Mouse (Mus musculus): ENCODE measurements around the gene Ppp6c. TPM values are rescaled to one million over a fixed set of nuclear protein-coding genes. Genes with fewer than 3 reads are reported as not detected.
"Not testable (repeated sequence)": the region's sequence is repeated elsewhere in the genome, so short reads cannot be mapped to it uniquely, and the experiment has no call there.

Gene Ppp6c
- 10 to 100 TPM; 67.7 to 68.4 TPM for total RNA-seq (2021)
- long read RNA-seq, full-length matches to known transcripts = 64 of 72 reads
- long read RNA-seq, partial matches to known transcripts = 2 of 72 reads
- long read RNA-seq, other reads (novel, unspliced or antisense) = 6 of 72 reads

DNA sequence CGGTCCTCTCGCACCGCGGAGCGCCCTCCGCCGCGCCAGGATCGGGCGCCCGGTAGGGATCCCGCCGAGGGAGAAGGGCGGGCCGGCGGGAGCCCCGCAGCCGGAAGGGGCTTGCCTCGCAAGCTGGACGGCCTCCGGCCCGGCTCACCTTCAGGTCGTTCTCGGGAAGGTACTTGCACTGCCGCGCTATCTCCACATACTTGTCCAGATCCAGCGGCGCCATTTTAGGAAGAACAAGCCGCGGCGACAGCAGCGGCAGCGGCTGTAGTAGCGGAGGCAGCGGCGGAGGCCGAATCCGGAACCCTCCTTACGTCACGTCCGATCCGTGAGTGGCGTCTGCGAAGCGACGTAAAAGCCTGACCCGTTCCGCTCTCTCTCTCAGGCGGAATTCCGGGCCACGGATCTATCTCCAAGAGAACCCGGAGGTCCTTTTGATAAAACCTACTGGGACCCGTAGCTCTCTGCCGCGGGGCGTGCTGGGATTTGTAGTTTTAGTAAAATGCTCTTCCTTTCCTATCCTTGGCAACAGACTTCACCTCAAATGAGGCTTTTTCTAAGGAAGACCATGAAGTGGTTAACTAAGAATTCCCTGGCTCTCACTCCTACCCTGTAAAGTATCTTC, at the start of gene Ppp6c:
Ppp6c (minus strand) TSS at position 433 of the 622 bp plus-strand sequence.
- peak; percentile 93 to 99 for DNase-seq (ENCODE audit: low spot score in 2 of 2)

- DNase-seq (ENCODE audit: low spot score in 2 of 2) = peak in 1 of 2 experiments; percentile 25
Measured at GRCm38 (mm10) chr2:39268357-39268756, 42.1 kb upstream of the Ppp6c start.

DNA sequence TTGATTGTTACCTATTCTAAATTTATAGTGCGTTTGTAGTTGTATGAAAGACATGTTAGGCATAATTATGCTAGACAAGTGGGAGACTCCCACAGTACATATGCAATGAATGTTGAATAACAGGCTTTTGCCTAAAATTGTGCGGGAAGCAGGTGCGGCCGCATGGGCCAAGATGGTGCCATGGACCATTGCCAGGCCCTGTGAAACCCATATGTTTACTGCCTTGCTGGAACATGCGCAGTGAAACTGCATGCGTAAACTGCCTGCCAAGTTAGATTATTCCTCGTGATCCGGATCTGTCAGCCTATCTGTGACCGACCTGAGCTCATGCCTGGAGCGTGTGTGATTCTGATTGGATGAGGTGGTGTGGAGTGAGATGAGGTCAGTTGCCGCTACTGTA, 26.0 kb upstream of the Ppp6c start:
- DNase-seq (ENCODE audit: low spot score in 2 of 2) = peak; percentile 39 to 72

DNA sequence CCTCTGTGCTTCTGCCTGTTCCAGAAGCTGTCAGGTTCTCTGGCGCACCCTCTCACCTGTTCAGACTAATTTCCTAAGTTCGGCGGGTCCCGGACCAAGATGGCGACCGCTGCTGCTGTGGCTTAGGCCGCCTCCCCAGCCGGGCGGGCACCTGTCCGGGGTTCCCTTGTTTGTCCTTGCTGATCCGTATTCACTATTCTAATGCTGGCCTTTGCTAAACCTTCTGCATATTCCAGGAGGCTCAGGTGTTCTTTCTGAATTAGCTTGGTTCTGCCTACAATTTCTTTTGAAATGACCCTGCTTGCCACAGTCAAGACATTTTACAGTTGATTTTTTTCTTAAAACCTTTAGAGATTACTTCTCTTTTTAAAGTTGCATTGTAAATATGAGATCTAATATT, 20.6 kb upstream of the Ppp6c start:
- not testable (repeated sequence) for DNase-seq (ENCODE audit: low spot score in 2 of 2)

DNA sequence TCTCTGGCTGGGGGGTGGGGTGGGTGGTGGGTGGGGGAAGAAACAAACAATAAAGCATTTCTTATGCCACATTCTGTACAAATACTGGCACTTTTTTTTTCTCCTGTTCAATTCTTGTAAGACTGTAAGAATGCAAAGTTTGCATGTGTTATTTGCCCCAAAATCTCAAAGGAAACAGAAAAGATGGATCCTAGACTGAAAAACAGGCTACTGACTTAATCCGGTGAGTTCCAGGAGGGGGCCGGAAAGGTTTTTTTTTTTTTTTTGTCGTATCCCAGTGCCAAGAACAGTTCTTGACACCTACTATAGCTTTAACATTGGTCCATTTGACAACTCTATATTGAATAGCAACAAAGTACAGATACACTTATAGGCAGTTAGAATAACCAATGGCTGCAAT, 480 bp upstream of the Ppp6c start:
- no peak for DNase-seq (ENCODE audit: low spot score in 2 of 2)

- peak in 1 of 2 experiments; percentile 48 for DNase-seq (ENCODE audit: low spot score in 2 of 2)
Measured at GRCm38 (mm10) chr2:39225331-39226018, 776 bp downstream of the Ppp6c start.

DNA sequence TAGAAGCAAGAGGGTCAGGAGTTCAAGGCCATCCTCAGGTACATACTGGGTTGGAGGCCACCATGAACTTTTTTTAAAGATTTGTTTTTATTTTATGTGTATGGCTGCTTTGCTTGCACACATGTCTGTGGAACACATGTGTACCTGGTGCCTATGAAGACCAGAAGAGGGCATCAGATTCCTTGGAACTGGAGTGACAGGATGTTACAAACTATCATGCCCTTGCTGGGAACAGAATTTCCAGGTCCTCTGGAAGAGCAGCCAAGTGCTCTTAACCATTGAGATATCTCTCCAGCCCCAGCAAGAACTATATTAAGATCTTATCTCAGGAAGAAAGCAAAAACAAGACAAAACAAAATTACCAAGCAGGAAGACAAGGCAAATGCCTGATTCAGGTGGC, 1.6 kb downstream of the Ppp6c start:
- DNase-seq (ENCODE audit: low spot score in 2 of 2) = no peak

GRCm38 (mm10) chr2:39220010-39220409, 6.2 kb downstream of the Ppp6c start:
- no peak for DNase-seq (ENCODE audit: low spot score in 2 of 2)

DNA sequence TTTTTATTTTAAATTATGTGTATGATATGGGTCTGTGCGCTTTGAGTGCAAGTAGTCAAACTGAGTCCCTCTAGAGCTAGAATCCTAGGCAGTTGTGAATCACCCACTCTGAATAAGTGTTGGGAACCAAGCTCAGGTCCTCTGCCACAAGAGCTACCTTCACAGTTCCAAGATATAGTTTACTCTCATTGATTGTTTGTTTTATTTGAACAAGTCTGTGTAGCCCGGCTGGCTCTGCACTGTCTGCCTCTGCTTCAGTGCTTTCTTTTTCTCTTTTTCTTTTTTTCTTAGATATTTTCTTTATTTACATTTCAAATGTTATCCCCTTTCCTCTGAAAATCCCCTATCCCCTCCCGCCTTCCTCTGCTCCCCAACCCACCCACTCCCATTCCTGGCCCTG, 7.2 kb downstream of the Ppp6c start:
- DNase-seq (ENCODE audit: low spot score in 2 of 2) = no peak

GRCm38 (mm10) chr2:39217150-39217549, 9.1 kb downstream of the Ppp6c start:
- no peak for DNase-seq (ENCODE audit: low spot score in 2 of 2)

DNA sequence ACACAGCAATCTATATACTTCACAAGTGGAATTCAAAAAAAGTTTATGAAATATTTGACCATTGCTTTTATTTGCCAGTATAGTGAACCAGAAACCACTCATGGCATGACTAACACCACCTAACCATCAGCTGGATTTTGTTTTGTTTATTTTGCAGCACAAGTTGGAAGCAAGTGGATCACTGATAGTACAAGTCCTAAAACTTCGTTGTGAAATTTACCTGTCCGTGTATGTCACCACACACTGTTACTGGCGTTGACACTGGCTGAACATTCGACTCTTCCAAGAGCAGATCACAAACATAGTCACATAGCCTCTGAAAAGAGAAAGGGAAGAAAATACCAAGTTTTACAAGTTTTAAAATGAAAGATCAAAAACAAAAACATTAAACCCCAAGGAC, 15.5 kb downstream of the Ppp6c start:
- no peak for DNase-seq (ENCODE audit: low spot score in 2 of 2)

GRCm38 (mm10) chr2:39203359-39203758, 22.9 kb downstream of the Ppp6c start:
- DNase-seq (ENCODE audit: low spot score in 2 of 2) = no peak

DNA sequence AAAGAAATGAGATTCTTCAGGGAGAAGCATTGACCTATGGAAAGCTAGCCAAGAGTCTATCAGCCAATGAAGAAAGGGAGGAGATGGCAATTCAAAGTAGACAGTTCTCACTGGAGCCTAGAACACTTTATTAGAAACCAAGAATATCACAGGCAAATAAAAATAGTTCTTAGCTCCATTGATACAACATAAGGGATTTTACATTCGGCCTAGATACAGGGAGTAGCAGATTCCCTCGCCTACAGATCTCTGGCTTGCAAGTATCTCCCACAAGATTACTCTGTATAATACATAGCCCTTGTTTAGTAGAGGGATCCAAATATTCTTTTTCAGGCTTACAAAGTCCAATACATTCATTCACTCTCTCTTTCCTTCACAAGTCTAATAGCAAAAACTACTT, 31.4 kb downstream of the Ppp6c start:
- peak in 1 of 2 experiments; percentile 40 for DNase-seq (ENCODE audit: low spot score in 2 of 2)

DNA sequence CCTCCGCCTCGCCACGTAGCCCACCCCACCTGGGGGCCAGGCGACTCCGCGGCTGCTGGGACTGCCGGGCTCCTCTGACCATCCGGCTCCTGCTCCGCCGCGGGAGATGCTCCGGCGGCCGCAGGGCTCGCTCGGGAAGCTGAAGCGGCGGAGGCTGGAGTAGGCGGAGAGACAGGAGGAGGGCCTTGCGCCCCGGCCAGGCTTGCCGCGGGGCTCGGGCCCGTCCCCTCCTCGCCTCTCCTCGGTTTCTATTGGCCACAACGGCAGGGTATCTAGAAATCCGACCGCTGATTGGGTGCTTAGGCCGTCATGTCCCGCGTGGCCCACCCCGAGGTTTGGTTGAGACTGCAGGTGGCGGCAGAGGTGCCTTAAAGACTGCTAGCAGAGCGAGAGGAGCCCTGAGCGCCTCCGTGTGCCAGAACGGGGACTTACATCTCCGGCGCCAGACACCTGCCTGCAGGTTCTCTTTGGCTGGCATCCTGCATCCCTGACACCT, 35.6 kb downstream of the Ppp6c start, which contains the start of gene Scai:
Scai (minus strand) TSS at position 174 of the 496 bp plus-strand sequence.
- peak; percentile 99 to 100 for DNase-seq (ENCODE audit: low spot score in 2 of 2)

DNA sequence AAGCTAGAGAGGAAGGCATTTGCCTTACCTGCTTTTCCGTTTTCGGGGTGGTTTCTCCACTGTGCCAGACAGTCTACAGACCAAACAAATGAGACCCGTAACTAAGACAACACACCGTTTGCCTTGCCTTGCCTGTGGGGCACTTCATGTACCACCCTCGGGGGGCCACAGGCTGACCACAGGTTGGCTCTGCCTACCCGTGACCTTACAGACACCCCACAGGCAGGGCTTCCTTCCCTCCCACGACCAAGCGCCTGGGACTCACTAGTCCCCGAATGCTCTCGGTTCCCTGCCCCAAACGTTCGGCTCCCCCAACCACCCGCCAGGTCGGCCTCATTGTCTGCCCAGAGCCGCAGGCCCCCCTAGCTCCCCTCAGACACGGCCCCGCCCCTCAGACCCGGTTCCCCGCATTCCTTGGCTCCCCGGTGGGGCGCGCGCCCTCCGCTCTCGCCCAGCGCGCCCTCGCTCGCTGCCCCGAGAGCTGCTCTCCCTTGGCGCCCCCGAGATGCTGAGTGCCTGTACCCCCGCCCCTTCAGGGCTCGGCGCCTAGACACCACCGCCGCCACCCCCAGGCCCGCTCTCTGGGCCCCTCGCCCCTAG, 36.2 kb downstream of the Ppp6c start:
- DNase-seq (ENCODE audit: low spot score in 2 of 2) = no peak

DNA sequence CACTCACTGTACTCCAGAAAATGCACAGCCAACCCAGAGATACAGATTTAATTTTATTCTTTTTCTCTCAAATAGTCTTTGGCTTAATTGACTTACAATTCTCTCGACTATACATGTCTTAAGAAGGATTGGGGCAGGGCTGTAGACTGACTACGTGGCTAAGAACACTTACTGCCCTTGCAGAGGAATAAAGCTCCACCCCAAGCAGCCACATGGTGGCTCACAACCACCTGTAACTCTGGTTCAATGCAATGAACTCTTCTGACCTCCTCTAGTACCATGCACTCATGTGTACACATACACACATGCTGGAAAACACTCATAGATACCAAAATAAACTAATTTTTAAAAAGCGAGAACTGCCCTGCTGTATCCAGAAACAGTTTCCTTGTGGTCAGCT, 40.3 kb downstream of the Ppp6c start:
- no peak for DNase-seq (ENCODE audit: low spot score in 2 of 2)

GRCm38 (mm10) chr2:39183587-39183986, 42.7 kb downstream of the Ppp6c start:
- DNase-seq (ENCODE audit: low spot score in 2 of 2) = peak in 1 of 2 experiments; percentile 20

GRCm38 (mm10) chr2:39160996-39161395, 65.3 kb downstream of the Ppp6c start:
- no peak for DNase-seq (ENCODE audit: low spot score in 2 of 2)

GRCm38 (mm10) chr2:39157916-39158315, 68.3 kb downstream of the Ppp6c start:
- DNase-seq (ENCODE audit: low spot score in 2 of 2) = no peak

DNA sequence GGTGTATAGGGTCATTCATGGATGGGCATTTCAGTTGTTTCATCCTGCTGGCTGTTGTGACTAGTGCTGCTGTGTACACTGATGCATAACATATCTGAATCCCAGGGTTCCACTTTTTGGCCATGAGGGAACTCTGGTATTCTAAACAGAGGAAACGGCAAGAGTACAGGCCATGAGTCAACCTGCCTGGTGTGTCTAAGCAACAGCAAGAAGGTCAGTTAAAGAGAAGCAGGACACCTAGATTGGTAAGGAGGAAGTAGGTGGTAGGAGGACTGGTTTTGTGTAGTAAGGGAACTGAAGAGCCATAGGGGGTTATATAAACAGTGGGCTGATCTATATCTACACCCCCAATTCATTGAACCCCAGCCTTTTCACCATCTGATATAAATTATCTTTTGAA, 69.4 kb downstream of the Ppp6c start:
- no peak for DNase-seq (ENCODE audit: low spot score in 2 of 2)

- no peak for DNase-seq (ENCODE audit: low spot score in 2 of 2)
Measured at GRCm38 (mm10) chr2:39150943-39151342, 75.3 kb downstream of the Ppp6c start.

DNA sequence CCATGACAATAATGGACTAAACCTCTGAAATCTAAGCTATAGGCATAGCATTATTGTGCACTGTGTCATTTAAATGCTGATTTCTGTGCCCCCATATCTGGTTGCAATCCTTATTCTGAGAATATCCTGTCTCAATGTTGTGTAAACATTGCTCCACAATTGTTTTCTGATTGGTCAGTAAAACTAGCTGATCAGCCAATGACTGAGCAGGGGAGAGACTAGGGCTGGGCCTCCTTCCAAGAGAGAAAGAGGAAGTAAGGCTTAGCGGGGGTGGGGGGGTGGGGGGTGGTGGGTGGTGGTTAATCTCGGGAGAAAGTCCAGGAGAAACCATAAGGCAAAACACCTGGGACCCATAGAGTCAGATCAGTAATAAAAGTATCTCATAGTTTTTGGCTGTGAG, 78.2 kb downstream of the Ppp6c start:
- no peak for DNase-seq (ENCODE audit: low spot score in 2 of 2)

All from layer of hippocampus, adult 18-20 months (tissue).